Mouse (Mus musculus) cerebellum, adult 9-10 months (tissue): ENCODE measurements around the gene Scrn3.

Experiments used
- DNase-seq: peaks from one replicate; pipeline ENCODE4 v3.0.0; 2022

Gene Scrn3

DNA sequence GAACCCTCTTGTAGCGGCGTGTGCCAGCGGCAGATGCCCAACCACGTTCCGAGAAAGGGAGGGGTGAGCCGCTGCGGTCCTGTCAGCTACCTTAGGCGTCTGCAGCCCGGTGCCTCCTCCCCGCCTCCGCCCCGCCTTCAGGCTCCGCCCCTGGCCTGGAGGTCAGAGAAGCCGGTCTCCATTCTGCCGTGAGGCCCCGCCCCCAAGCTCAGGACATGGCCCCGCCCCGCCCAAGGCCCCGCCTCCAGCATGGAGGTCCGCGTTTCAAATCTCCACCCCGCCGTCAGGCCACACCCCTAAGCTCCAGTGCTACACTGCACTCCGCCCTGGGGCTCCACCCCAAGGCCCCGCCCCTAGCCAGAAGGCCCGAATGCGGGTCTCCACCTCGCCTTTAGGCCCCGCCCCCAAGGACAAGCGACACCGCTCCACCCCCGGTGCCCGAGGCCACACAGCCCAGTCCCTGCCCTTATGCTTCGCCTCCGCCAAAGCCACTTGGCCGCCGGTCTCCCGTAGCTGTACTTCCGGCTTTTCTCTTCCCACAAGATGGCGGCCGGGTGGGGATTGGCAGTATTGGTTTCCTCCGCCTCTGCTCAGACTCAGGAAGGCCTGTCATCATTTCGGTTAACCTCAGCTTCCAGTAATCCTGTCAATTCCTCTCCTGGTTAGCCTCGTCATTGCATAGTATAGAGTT, 74.1 kb downstream of the Scrn3 start, which contains the start of gene Gpr155:
Gene Gpr155 (minus strand): TSS at position 217 of the 691 bp plus-strand sequence.
- peak; percentile 99 for DNase-seq
